Comparison of ENCODE assay signal across 18 mouse cellular contexts in genomic region chr5:120124881-120125690, GRCm38 (mm10). TPM values are rescaled to one million over a fixed set of nuclear protein-coding genes. Genes with fewer than 3 reads are reported as not detected.
A peak's percentile ranks its signal among the peaks of the same experiment; 100 is the strongest.
DNase-seq lines count a peak whose midpoint lies in the region; ATAC-seq and TF ChIP-seq lines count a peak whose summit lies in the region.
"Had no signal": no experiment of that assay in that cellular context is flagged by ENCODE, and none has a peak within 500 bp of the region (broad histone marks: within the 10 kb centered on the region; RNA-seq: fewer than 3 reads in every experiment).

No protein-coding gene starts in this region.

- no peak overlapping the region for H3K9ac ChIP-seq in heart, embryonic 16.5 days (ENCODE audit: low read length)
- no peak overlapping the region for H3K9ac ChIP-seq in lung, postnatal 0 days (replicated peaks; ENCODE audit: low read depth)
- no peak overlapping the region for H3K9ac ChIP-seq in neural tube, embryonic 15.5 days (replicated peaks)
- H3K9ac ChIP-seq: heart, embryonic 15.5 days; limb, embryonic 15.5 days; liver, postnatal 0 days had no signal

- H3K4me3 ChIP-seq in heart, embryonic 16.5 days (ENCODE audit: low read length): no peak overlapping the region
- H3K4me3 ChIP-seq in lung, postnatal 0 days (ENCODE audit: low read depth, low read length): no peak overlapping the region
- no peak overlapping the region for H3K4me3 ChIP-seq in layer of hippocampus, adult 2 months
- H3K4me3 ChIP-seq in neural tube, embryonic 15.5 days (replicated peaks): no peak overlapping the region
- H3K4me3 ChIP-seq: heart, embryonic 15.5 days; limb, embryonic 15.5 days had no signal

- H3K4me2 ChIP-seq in heart, embryonic 16.5 days (ENCODE audit: low read depth, low read length): no peak overlapping the region
- H3K4me2 ChIP-seq in lung, postnatal 0 days (replicated peaks; ENCODE audit: low read depth, low read length): no peak overlapping the region
- H3K4me2 ChIP-seq in neural tube, embryonic 15.5 days: no peak overlapping the region
- H3K4me2 ChIP-seq: heart, embryonic 15.5 days; limb, embryonic 15.5 days; midbrain, embryonic 11.5 days had no signal

- DNase-seq in heart, postnatal 25 days (ENCODE audit: low spot score): no peak
- DNase-seq in lung, postnatal 10 days: peak; percentile 54
- DNase-seq in lung, postnatal 0 days (ENCODE audit: low spot score): no peak
- DNase-seq in thymus, postnatal 0 days (ENCODE audit: low spot score): peak; percentile 92
- DNase-seq in layer of hippocampus, adult 2 months (ENCODE audit: low spot score in 2 of 2): no peak
- DNase-seq: adrenal gland, postnatal 36 days; cerebellum, adult 11-12 months; gastrocnemius, postnatal 25 days; kidney, adult 9 months; liver, postnatal 0 days had no signal

- 89% methylated on average over 16 of the region's 16 CpGs for WGBS in heart, embryonic 16.5 days
- WGBS in lung, postnatal 0 days: 93% methylated on average over 16 of the region's 16 CpGs
- 89% methylated on average over 16 of the region's 16 CpGs for WGBS in neural tube, embryonic 15.5 days

- no peaks in the 10 kb centered on the region for H3K4me1 ChIP-seq in heart, embryonic 16.5 days (ENCODE audit: control insufficient read depth, insufficient read depth, low read length)
- H3K4me1 ChIP-seq in lung, postnatal 0 days (ENCODE audit: insufficient read depth, low read depth, low read length): no peaks in the 10 kb centered on the region
- H3K4me1 ChIP-seq in neural tube, embryonic 15.5 days: no peaks in the 10 kb centered on the region
- H3K4me1 ChIP-seq: heart, embryonic 15.5 days; limb, embryonic 15.5 days had no signal

- H3K27me3 ChIP-seq in heart, embryonic 16.5 days (ENCODE audit: control insufficient read depth, insufficient read depth, low read length): no peaks in the 10 kb centered on the region
- H3K27me3 ChIP-seq in lung, postnatal 0 days (replicated peaks; ENCODE audit: insufficient read depth, low read length): no peaks in the 10 kb centered on the region
- no peaks in the 10 kb centered on the region for H3K27me3 ChIP-seq in neural tube, embryonic 15.5 days (replicated peaks)
- H3K27me3 ChIP-seq: CH12.LX; heart, embryonic 15.5 days; limb, embryonic 15.5 days had no signal

- no peak for TF ChIP-seq EP300 in lung, postnatal 0 days (IDR thresholded peaks at IDR 0.05)

- intact Hi-C loops in heart, postnatal 25 days (cut with DNase I): no loop called here

- peaks cover 55% of the 10 kb centered on the region for H3K36me3 ChIP-seq in heart, embryonic 16.5 days (ENCODE audit: control insufficient read depth, insufficient read depth)
- peaks cover 32% of the 10 kb centered on the region for H3K36me3 ChIP-seq in lung, postnatal 0 days (ENCODE audit: insufficient read depth, low read length)
- peaks cover 86% of the 10 kb centered on the region for H3K36me3 ChIP-seq in neural tube, embryonic 15.5 days

- TF ChIP-seq CTCF in lung, postnatal 0 days (IDR thresholded peaks at IDR 0.05): no peak
- no peak for TF ChIP-seq CTCF in layer of hippocampus, adult 2 months (conservative IDR thresholded peaks at IDR 0.05)

- H3K9me3 ChIP-seq in heart, embryonic 16.5 days (replicated peaks; ENCODE audit: control insufficient read depth, low read length): no peaks in the 10 kb centered on the region
- no peaks in the 10 kb centered on the region for H3K9me3 ChIP-seq in lung, postnatal 0 days (ENCODE audit: low read length)
- no peaks in the 10 kb centered on the region for H3K9me3 ChIP-seq in neural tube, embryonic 15.5 days (replicated peaks)
- H3K9me3 ChIP-seq: heart, embryonic 15.5 days; limb, embryonic 15.5 days had no signal

- peak; percentile 33 for ATAC-seq in heart, embryonic 16.5 days (replicated peaks; ENCODE audit: extremely low read depth, insufficient read depth, low FRiP score)
- ATAC-seq in lung, postnatal 0 days: no peak
- ATAC-seq in neural tube, embryonic 15.5 days (ENCODE audit: low FRiP score): no peak
- ATAC-seq: forebrain, embryonic 14.5 days; inflammation-experienced regulatory T-cells, adult 6 months; liver, postnatal 0 days had no signal

- peak overlapping the region; percentile 18; the same call in 1 of the 2 replicates for H3K27ac ChIP-seq in heart, embryonic 16.5 days (ENCODE audit: low read length)
- H3K27ac ChIP-seq in lung, postnatal 0 days (ENCODE audit: low read length): no peak overlapping the region
- H3K27ac ChIP-seq in layer of hippocampus, adult 2 months: no peak overlapping the region
- H3K27ac ChIP-seq in neural tube, embryonic 15.5 days (replicated peaks): no peak overlapping the region
- H3K27ac ChIP-seq: heart, embryonic 15.5 days; limb, embryonic 15.5 days had no signal

RNA-seq across cellular contexts. Expression of gene Rbm19, which starts 8.8 kb away (rescaled TPM):
- polyA plus RNA-seq in heart, embryonic 16.5 days (2015; fragmentation: Nextera tagmentation; extraction: Ambion mirVana): 12.8 and 14.6 TPM in 2 replicates
- 10 to 100 TPM; 17.6 to 19.5 TPM for total RNA-seq in heart, postnatal 25 days (2021)
- polyA plus RNA-seq in lung, postnatal 0 days (2015; fragmentation: Nextera tagmentation; extraction: Ambion mirVana): 6.0 and 7.4 TPM in 2 replicates
- polyA plus RNA-seq in thymus, postnatal 0 days (2015; fragmentation: Nextera tagmentation; extraction: Ambion mirVana): 24.0 and 24.7 TPM in 2 replicates
- total RNA-seq in layer of hippocampus, adult 2 months (2021): 10 to 100 TPM; 18.9 to 23.3 TPM
- 18.7 and 20.2 TPM in 2 replicates for polyA plus RNA-seq in neural tube, embryonic 15.5 days (2015; fragmentation: Nextera tagmentation; extraction: Ambion mirVana)

Comparison
In these comparisons a context has a peak if more than half of its experiments do, and no peak if none do; other contexts are left out.
1. DNase-seq: peak in lung, postnatal 10 days (single experiment) and thymus, postnatal 0 days (single experiment); none in heart, postnatal 25 days (single experiment), lung, postnatal 0 days (single experiment) and layer of hippocampus, adult 2 months (0 of 2).